Mouse (Mus musculus): ENCODE data around the gene Aoc1. TPM values are rescaled to one million over a fixed set of nuclear protein-coding genes. Genes with fewer than 3 reads are reported as not detected.
A peak's percentile ranks its signal among the peaks of the same experiment; 100 is the strongest.

The Aoc1 gene
- polyA plus RNA-seq, 1 experiment from 2014 or later = 0.11 TPM

- no peak for TF ChIP-seq CTCF (IDR thresholded peaks at IDR 0.05; ENCODE audit: low read depth)
- TF ChIP-seq EP300 (IDR thresholded peaks at IDR 0.05; ENCODE audit: low read depth) = no peak
- WGBS (ENCODE audit: insufficient replicate concordance) = 57% methylated on average over 4 of the region's 4 CpGs
- no peak for DNase-seq
- Histone ChIP-seq H3K27me3 (ENCODE audit: insufficient read depth, low read length) (no peaks in the 10 kb centered on the region), H3K9ac (replicated peaks) (no peak overlapping the region), H3K4me2 (ENCODE audit: low read depth, low read length) (no peak overlapping the region), H3K36me3 (replicated peaks; ENCODE audit: insufficient read depth, low read length) (no peaks in the 10 kb centered on the region), H3K27ac (ENCODE audit: low read depth) (no peak overlapping the region), H3K4me1 (ENCODE audit: insufficient read depth) (no peaks in the 10 kb centered on the region), H3K9me3 (ENCODE audit: low read length) (no peaks in the 10 kb centered on the region), H3K4me3 (ENCODE audit: low read depth, low read length) (no peak overlapping the region)
- no peak for ATAC-seq
Measured at GRCm38 (mm10) chr6:48874576-48874975, 1.9 kb downstream of the Aoc1 start.

GRCm38 (mm10) chr6:48875515-48875914 is 2.8 kb downstream of the Aoc1 start:
- no peaks in the 10 kb centered on the region for H3K36me3 ChIP-seq (replicated peaks; ENCODE audit: insufficient read depth, low read length)
- no peaks in the 10 kb centered on the region for H3K27me3 ChIP-seq (ENCODE audit: insufficient read depth, low read length)
- no peak overlapping the region for H3K4me3 ChIP-seq (ENCODE audit: low read depth, low read length)
- H3K4me1 ChIP-seq (ENCODE audit: insufficient read depth) = no peaks in the 10 kb centered on the region
- no peak overlapping the region for H3K9ac ChIP-seq (replicated peaks)
- TF ChIP-seq CTCF (IDR thresholded peaks at IDR 0.05; ENCODE audit: low read depth) = no peak
- no peak for TF ChIP-seq EP300 (IDR thresholded peaks at IDR 0.05; ENCODE audit: low read depth)
- no peak overlapping the region for H3K4me2 ChIP-seq (ENCODE audit: low read depth, low read length)
- no peak for ATAC-seq
- no peak overlapping the region for H3K27ac ChIP-seq (ENCODE audit: low read depth)
- no peaks in the 10 kb centered on the region for H3K9me3 ChIP-seq (ENCODE audit: low read length)
- 77% methylated on average over 6 of the region's 6 CpGs for WGBS (ENCODE audit: insufficient replicate concordance)
- DNase-seq = no peak

DNA sequence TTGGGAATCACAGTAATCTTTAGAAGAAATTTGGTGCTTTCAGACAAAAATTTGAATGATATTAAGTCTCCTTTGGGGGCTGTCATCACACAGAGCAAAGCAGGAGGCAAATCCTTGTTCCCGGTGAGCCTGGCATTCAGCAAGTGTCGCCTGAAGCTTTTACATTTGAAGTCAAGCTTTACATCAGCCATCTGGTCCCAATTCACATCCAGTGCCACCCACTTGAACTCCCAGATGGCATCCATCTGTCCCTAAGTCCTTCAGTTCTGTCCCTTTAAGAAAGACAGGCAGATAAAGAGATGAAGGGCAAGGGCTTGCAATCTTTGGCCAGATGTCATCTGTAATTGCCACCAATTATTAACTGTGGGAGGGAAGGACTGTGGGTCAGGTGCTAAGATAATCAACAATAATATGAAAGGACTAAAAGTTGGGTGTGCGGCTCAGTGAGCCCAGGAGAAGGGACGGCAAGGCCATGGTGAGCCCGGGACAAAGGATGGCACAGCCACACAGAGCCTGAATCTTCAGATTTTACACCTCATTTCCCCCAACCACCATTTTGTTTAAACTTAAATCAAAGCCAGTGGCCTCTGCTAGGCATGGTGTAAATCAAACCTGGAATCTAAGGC is 3.9 kb downstream of the Aoc1 start:
- H3K9me3 ChIP-seq (ENCODE audit: low read length) = no peaks in the 10 kb centered on the region
- no peak overlapping the region for H3K4me3 ChIP-seq (ENCODE audit: low read depth, low read length)
- no peaks in the 10 kb centered on the region for H3K27me3 ChIP-seq (ENCODE audit: insufficient read depth, low read length)
- no peak for ATAC-seq
- WGBS (ENCODE audit: insufficient replicate concordance) = 78% methylated on average over 5 of the region's 5 CpGs
- H3K4me2 ChIP-seq (ENCODE audit: low read depth, low read length) = no peak overlapping the region
- H3K27ac ChIP-seq (ENCODE audit: low read depth) = no peak overlapping the region
- TF ChIP-seq EP300 (IDR thresholded peaks at IDR 0.05; ENCODE audit: low read depth) = no peak
- TF ChIP-seq CTCF (IDR thresholded peaks at IDR 0.05; ENCODE audit: low read depth) = no peak
- no peaks in the 10 kb centered on the region for H3K36me3 ChIP-seq (replicated peaks; ENCODE audit: insufficient read depth, low read length)
- no peaks in the 10 kb centered on the region for H3K4me1 ChIP-seq (ENCODE audit: insufficient read depth)
- no peak for DNase-seq
- H3K9ac ChIP-seq (replicated peaks) = no peak overlapping the region

DNA sequence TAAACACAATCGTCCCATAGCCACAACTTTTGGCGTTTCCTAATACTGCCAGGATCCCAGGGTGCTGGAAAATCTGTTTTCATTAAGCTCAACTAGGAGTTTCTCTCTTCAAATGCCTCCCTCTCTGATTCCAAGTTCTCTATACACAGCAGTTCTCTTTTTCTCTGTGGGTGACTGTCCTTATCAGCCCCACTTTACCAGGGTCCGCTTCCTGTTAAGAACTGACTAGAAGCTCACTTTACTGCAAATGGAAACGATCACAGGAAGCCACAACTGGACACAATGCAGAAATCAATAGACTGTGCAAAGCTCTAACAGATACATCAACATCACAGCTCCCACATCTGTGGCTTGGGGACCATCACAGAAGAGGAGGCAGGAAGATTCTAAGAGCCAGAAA is 21.5 kb downstream of the Aoc1 start:
- peaks cover 7% of the 10 kb centered on the region; the same call in 1 of the 2 replicates for H3K4me1 ChIP-seq (ENCODE audit: insufficient read depth)
- no peak overlapping the region for H3K4me2 ChIP-seq (ENCODE audit: low read depth, low read length)
- ATAC-seq (no peak), DNase-seq (peak; percentile 7)
- H3K36me3 ChIP-seq (replicated peaks; ENCODE audit: insufficient read depth, low read length) = no peaks in the 10 kb centered on the region
- WGBS (ENCODE audit: insufficient replicate concordance) = 19% methylated on average over 4 of the region's 4 CpGs
- H3K9ac ChIP-seq (replicated peaks) = no peak overlapping the region
- H3K27me3 ChIP-seq (ENCODE audit: insufficient read depth, low read length) = no peaks in the 10 kb centered on the region
- H3K9me3 ChIP-seq (ENCODE audit: low read length) = no peaks in the 10 kb centered on the region
- H3K4me3 ChIP-seq (ENCODE audit: low read depth, low read length) = no peak overlapping the region
- no peak for TF ChIP-seq EP300 (IDR thresholded peaks at IDR 0.05; ENCODE audit: low read depth)
- H3K27ac ChIP-seq (ENCODE audit: low read depth) = no peak overlapping the region

DNA sequence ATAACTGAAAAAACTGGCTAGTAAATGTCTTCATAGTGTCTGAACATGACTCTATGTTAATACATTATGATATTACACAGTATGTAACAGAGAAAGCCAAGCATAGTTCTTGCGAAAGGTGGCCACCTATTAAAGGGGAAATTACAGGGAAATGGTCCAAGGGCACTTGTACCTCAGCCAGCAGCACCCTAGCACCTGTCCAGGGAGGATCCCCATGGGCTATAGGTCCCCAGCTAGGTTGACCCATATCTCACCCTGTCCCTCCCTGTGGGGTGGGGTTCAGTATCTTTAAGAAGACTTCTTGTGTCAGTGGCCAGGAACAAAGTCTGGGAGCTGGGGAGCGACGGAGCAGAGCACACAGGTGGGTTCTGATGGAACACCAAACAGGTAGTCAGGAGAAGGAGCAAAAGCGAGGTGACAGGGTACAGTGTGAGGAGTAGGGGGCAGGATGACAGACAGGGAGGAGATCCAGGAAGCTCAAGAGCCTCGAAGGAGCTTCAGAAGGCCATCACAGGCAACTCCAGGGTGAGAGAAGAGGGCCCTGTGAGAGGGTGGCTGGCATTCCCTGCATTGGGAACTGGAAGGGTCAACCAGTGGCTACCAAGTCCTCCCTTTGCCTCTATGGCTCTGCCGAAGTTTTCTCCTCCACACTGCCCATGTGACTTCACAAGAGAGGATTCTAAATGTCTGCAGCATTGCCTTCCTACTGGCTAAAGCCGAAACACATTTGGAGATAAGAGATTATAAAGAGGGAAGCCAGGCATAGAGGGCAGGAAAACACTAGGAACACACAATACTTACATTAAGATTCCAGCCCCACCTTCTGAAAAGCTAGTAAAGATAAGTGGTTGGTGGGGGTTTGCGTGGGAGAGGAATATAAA is 22.5 kb downstream of the Aoc1 start:
- Histone ChIP-seq H3K4me3 (ENCODE audit: low read depth, low read length) (no peak overlapping the region), H3K9ac (replicated peaks) (no peak overlapping the region), H3K4me1 (ENCODE audit: insufficient read depth) (peaks cover 7% of the 10 kb centered on the region; the same call in 1 of the 2 replicates), H3K27me3 (ENCODE audit: insufficient read depth, low read length) (no peaks in the 10 kb centered on the region), H3K4me2 (ENCODE audit: low read depth, low read length) (no peak overlapping the region), H3K36me3 (replicated peaks; ENCODE audit: insufficient read depth, low read length) (no peaks in the 10 kb centered on the region), H3K9me3 (ENCODE audit: low read length) (no peaks in the 10 kb centered on the region), H3K27ac (ENCODE audit: low read depth) (no peak overlapping the region)
- no peak for ATAC-seq
- WGBS (ENCODE audit: insufficient replicate concordance) = 74% methylated on average over 8 of the region's 8 CpGs
- DNase-seq = no peak
- no peak for TF ChIP-seq CTCF (IDR thresholded peaks at IDR 0.05; ENCODE audit: low read depth)
- TF ChIP-seq EP300 (IDR thresholded peaks at IDR 0.05; ENCODE audit: low read depth) = no peak

DNA sequence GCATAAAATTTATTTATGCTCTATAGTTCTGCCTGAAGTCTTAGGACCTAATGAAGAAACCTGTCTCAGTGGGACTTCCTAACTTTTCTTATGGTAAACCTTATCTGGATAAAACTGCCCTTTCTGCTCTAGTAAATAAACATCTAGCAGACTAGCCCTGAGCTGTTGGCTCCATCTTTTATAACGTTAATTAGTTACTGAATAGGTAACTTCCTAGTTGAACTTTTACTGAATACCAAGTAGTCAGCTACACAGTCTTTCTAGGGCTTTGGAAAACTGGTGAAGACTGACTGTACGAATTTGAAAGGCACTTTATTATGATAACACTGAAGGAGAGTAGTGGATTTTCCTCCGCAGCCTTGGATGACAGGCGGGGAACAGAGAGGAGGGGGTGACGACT is 23.2 kb downstream of the Aoc1 start:
- no peak for ATAC-seq
- TF ChIP-seq EP300 (IDR thresholded peaks at IDR 0.05; ENCODE audit: low read depth) (no peak), CTCF (IDR thresholded peaks at IDR 0.05; ENCODE audit: low read depth) (no peak)
- 77% methylated on average over 5 of the region's 5 CpGs for WGBS (ENCODE audit: insufficient replicate concordance)
- Histone ChIP-seq H3K4me1 (ENCODE audit: insufficient read depth) (peaks cover 7% of the 10 kb centered on the region; the same call in 1 of the 2 replicates), H3K36me3 (replicated peaks; ENCODE audit: insufficient read depth, low read length) (no peaks in the 10 kb centered on the region), H3K27ac (ENCODE audit: low read depth) (no peak overlapping the region), H3K4me2 (ENCODE audit: low read depth, low read length) (no peak overlapping the region), H3K4me3 (ENCODE audit: low read depth, low read length) (no peak overlapping the region), H3K9me3 (ENCODE audit: low read length) (no peaks in the 10 kb centered on the region), H3K9ac (replicated peaks) (no peak overlapping the region), H3K27me3 (ENCODE audit: insufficient read depth, low read length) (no peaks in the 10 kb centered on the region)
- no peak for DNase-seq
